Mouse (Mus musculus) liver, embryonic 14.5 days (tissue): ENCODE data around the gene Tapbp.

Experiments
- CTCF ChIP-seq: IDR thresholded peaks from 2 replicates; pipeline ENCODE4 v1.5.1; 2016; ENCODE audit warnings: antibody characterized with exemption, low read depth, control low read depth
- EP300 ChIP-seq: IDR thresholded peaks from 2 replicates; pipeline ENCODE4 v1.6.1; 2016; ENCODE audit warnings: antibody characterized with exemption, low read depth

GRCm38 (mm10) chr17:33900989-33901314, 14.7 kb upstream of the Tapbp start:
- TF ChIP-seq EP300 (no peak), CTCF (no peak)
